Mouse (Mus musculus): ENCODE results near the gene Zfp446. TPM values are rescaled to one million over a fixed set of nuclear protein-coding genes. Genes with fewer than 3 reads are reported as not detected.

Gene Zfp446
- polyA plus RNA-seq, 1 experiment, result 1.7 TPM

GRCm38 (mm10) chr7:12980291-12980690 is 2.6 kb downstream of the Zfp446 start:
- TF ChIP-seq GATA1 (IDR thresholded peaks at IDR 0.05; ENCODE audit: borderline replicate concordance, low read length) (no peak), FLI1 (IDR thresholded peaks at IDR 0.05; ENCODE audit: low read length) (no peak)
- H3K9me3 ChIP-seq, result no peaks in the 10 kb centered on the region
- peaks cover 21% of the 10 kb centered on the region for H3K36me3 ChIP-seq (replicated peaks; ENCODE audit: low read length)
- H3K4me3 ChIP-seq (replicated peaks), result no peak overlapping the region
- H3K4me1 ChIP-seq, result peaks cover 30% of the 10 kb centered on the region
- H3K27me3 ChIP-seq (replicated peaks), result no peaks in the 10 kb centered on the region

DNA sequence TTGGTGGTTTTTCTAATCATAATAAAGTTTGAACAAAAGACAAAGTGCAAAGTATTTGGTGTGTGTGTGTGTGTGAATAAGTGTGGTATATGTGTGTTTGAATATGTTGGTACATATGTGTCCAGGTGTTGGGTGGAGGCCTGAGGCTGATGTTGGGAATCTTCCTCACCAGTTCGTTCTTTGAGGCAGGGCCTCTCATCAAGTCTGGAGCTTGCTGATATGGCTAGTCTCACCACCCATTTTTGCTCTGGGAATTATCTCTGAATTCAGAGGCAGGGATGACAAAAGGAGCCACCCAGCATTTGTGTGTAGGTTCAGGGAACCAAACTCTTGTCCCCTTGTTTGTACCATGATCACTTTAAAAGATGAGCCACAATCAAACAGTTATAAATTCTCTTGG is 8.1 kb downstream of the Zfp446 start:
- peaks cover 1% of the 10 kb centered on the region for H3K27me3 ChIP-seq (replicated peaks)
- no peak for TF ChIP-seq FLI1 (IDR thresholded peaks at IDR 0.05; ENCODE audit: low read length)
- TF ChIP-seq GATA1 (IDR thresholded peaks at IDR 0.05; ENCODE audit: borderline replicate concordance, low read length), result no peak
- H3K4me1 ChIP-seq, result peaks cover 11% of the 10 kb centered on the region
- no peak overlapping the region for H3K4me3 ChIP-seq (replicated peaks)
- peaks cover 18% of the 10 kb centered on the region for H3K36me3 ChIP-seq (replicated peaks; ENCODE audit: low read length)
- H3K9me3 ChIP-seq, result no peaks in the 10 kb centered on the region

GRCm38 (mm10) chr7:12986906-12987305 is 9.3 kb downstream of the Zfp446 start:
- H3K36me3 ChIP-seq (replicated peaks; ENCODE audit: low read length), result peaks cover 13% of the 10 kb centered on the region
- H3K4me3 ChIP-seq (replicated peaks), result no peak overlapping the region
- peaks cover 11% of the 10 kb centered on the region for H3K4me1 ChIP-seq
- H3K27me3 ChIP-seq (replicated peaks), result peaks cover 5% of the 10 kb centered on the region
- TF ChIP-seq GATA1 (IDR thresholded peaks at IDR 0.05; ENCODE audit: borderline replicate concordance, low read length) (no peak), FLI1 (IDR thresholded peaks at IDR 0.05; ENCODE audit: low read length) (no peak)
- H3K9me3 ChIP-seq, result no peaks in the 10 kb centered on the region

DNA sequence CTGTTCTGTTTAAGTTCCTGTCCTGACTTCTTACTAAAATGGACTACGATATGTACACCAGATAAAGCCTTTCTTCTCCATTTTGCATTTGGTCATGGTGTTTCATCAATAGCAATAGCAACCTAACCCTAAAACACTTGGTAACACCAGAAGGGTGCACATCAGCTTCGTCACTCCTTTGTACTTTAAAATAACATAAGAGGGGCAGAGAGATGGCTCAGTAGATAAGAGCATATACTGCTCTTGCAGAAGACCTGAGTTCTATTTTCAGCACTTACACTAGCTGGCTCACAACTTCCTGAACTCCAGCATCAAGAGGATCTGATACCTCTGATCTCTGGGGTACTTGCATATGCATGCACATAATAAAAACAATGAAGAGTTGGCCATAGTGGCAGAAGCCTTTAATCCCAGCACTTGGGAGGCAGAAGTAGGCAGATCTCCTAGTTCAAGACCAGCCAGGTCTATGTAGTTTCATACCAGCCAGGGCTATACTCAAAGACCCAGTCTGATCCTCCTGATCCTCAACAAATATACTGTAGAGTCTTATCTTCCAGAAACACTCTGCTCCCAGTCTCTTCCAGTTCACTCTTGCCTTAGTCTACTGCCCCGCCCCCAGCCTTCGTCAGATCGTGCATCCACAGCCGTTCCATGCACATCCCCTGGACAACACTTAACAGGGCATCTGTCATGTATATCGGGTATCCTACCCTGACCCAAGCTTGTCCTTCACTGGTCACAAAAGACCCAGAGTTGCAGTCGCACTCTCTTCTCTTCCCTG is 10.0 kb downstream of the Zfp446 start:
- Histone ChIP-seq H3K4me1 (peaks cover 11% of the 10 kb centered on the region), H3K9me3 (no peaks in the 10 kb centered on the region), H3K36me3 (replicated peaks; ENCODE audit: low read length) (peaks cover 6% of the 10 kb centered on the region), H3K27me3 (replicated peaks) (peaks cover 5% of the 10 kb centered on the region), H3K4me3 (replicated peaks) (no peak overlapping the region)
- TF ChIP-seq FLI1 (IDR thresholded peaks at IDR 0.05; ENCODE audit: low read length) (no peak), GATA1 (IDR thresholded peaks at IDR 0.05; ENCODE audit: borderline replicate concordance, low read length) (no peak)

- Histone ChIP-seq H3K4me3 (replicated peaks) (no peak overlapping the region), H3K4me1 (peaks cover 9% of the 10 kb centered on the region), H3K9me3 (no peaks in the 10 kb centered on the region), H3K36me3 (replicated peaks; ENCODE audit: low read length) (no peaks in the 10 kb centered on the region), H3K27me3 (replicated peaks) (peaks cover 9% of the 10 kb centered on the region)
- TF ChIP-seq GATA1 (IDR thresholded peaks at IDR 0.05; ENCODE audit: borderline replicate concordance, low read length) (no peak), FLI1 (IDR thresholded peaks at IDR 0.05; ENCODE audit: low read length) (no peak)
These were observed 14.6 kb downstream of the Zfp446 start for GRCm38 (mm10) chr7:12992222-12992621.

DNA sequence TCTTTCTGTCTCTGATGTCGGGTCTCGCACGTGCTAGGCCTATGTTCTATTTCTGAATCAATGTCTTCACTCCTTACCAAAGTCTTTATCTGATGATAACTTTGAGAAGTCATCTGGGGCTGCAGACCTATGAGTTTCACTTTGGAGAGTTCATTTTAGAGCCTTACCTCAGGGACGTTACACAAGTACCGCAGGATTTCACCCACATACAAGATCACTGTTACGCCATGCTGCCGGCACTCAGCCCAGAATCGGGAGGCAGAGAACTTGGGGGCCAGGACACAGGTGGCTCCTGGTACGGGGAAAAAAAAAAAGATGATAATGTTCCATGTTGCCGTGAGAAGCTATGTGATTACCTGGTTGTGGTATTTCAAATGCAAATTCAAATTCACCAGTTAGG is 15.5 kb downstream of the Zfp446 start:
- Histone ChIP-seq H3K9me3 (no peaks in the 10 kb centered on the region), H3K27me3 (replicated peaks) (peaks cover 16% of the 10 kb centered on the region), H3K4me1 (no peaks in the 10 kb centered on the region; the same call in 1 of the 2 replicates), H3K36me3 (replicated peaks; ENCODE audit: low read length) (no peaks in the 10 kb centered on the region), H3K4me3 (replicated peaks) (no peak overlapping the region)
- TF ChIP-seq GATA1 (IDR thresholded peaks at IDR 0.05; ENCODE audit: borderline replicate concordance, low read length) (no peak), FLI1 (IDR thresholded peaks at IDR 0.05; ENCODE audit: low read length) (no peak)

DNA sequence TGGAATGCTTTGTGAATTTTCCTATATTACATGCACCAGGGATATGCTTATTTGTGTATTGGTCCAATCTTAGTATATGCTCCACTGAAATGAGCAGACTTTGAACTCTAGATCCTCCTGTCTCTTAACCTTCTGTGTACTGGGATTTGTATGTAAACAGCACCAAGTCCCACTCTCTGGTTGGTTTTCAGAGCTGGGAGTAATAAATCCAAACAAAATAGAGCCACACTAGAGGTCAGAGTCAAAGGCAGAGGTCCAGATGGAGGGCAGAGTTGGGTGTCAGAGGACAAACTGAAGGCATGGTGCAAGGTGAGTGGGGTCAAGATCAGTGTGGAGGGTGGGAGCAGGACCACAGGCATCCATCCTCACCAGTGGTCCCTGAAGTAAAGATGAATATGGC is 18.2 kb downstream of the Zfp446 start:
- TF ChIP-seq FLI1 (IDR thresholded peaks at IDR 0.05; ENCODE audit: low read length) (no peak), GATA1 (IDR thresholded peaks at IDR 0.05; ENCODE audit: borderline replicate concordance, low read length) (no peak)
- Histone ChIP-seq H3K27me3 (replicated peaks) (peaks cover 13% of the 10 kb centered on the region), H3K36me3 (replicated peaks; ENCODE audit: low read length) (no peaks in the 10 kb centered on the region)

DNA sequence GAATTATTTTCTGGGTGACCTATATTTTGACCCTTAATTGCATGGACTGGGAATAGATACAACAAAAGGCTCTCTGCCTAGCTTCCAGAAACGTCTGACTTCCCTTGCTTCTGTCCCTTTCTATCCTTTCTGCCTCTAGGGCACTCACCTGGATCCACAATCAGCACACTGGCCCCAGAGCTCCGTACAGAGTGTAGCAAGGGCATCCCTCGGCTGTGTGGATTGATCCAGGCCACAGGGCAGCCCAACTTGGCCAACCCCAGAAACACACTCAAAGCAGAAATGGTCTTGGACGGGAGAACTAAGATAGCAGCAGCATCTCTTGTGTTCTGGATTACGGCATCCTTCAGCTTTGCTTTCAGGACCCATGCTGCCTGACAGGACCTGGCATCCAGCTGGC is 19.6 kb downstream of the Zfp446 start:
- no peaks in the 10 kb centered on the region for H3K36me3 ChIP-seq (replicated peaks; ENCODE audit: low read length)
- no peaks in the 10 kb centered on the region for H3K4me1 ChIP-seq
- TF ChIP-seq GATA1 (IDR thresholded peaks at IDR 0.05; ENCODE audit: borderline replicate concordance, low read length) (no peak), FLI1 (IDR thresholded peaks at IDR 0.05; ENCODE audit: low read length) (no peak)
- no peaks in the 10 kb centered on the region for H3K9me3 ChIP-seq
- H3K4me3 ChIP-seq (replicated peaks), result no peak overlapping the region
- H3K27me3 ChIP-seq (replicated peaks), result peaks cover 10% of the 10 kb centered on the region

More for the DNA sequence above, 18.2 kb downstream of the Zfp446 start:
- no peaks in the 10 kb centered on the region for H3K4me1 ChIP-seq
- no peaks in the 10 kb centered on the region for H3K9me3 ChIP-seq
- H3K4me3 ChIP-seq (replicated peaks), result no peak overlapping the region

GRCm38 (mm10) chr7:12998053-12998452 is 20.4 kb downstream of the Zfp446 start, which contains the start of gene Slc27a5:
Gene Slc27a5 (minus strand): TSS chr7:12998192.
- Histone ChIP-seq H3K9me3 (no peaks in the 10 kb centered on the region), H3K4me3 (replicated peaks) (no peak within 1 kb of the TSS), H3K36me3 (replicated peaks; ENCODE audit: low read length) (no peaks in the 10 kb centered on the region), H3K4me1 (no peaks in the 10 kb centered on the region), H3K27me3 (replicated peaks) (peaks cover 10% of the 10 kb centered on the region)
- no peak for TF ChIP-seq GATA1 (IDR thresholded peaks at IDR 0.05; ENCODE audit: borderline replicate concordance, low read length)
- TF ChIP-seq FLI1 (IDR thresholded peaks at IDR 0.05; ENCODE audit: low read length), result no peak

DNA sequence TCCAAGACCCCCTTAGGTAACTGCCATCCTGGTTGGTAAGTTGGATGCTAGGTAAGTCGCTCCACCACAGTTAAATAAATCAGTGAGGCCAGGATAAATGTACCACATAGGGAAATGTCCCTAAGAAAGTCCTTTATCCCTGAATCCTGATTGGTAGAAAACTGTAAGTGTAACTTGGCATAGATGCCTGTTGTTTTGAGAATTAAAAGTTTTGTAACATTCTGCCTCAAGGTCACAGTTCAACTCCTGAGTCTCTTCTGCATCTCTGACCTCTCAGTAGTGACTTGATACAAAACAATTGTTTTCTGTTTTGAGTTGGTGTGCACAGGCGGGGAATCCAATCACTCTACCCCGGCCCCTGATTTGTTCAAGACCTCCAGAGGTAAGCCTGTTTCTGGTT is 21.2 kb downstream of the Zfp446 start, which contains the start of gene Trim28:
Trim28 (plus strand) TSS at position 264 of the 400 bp plus-strand sequence.
- H3K4me1 ChIP-seq, result no peaks in the 10 kb centered on the region
- peaks cover 10% of the 10 kb centered on the region for H3K27me3 ChIP-seq (replicated peaks)
- no peak within 1 kb of the TSS for H3K4me3 ChIP-seq (replicated peaks)
- TF ChIP-seq FLI1 (IDR thresholded peaks at IDR 0.05; ENCODE audit: low read length), result no peak
- H3K36me3 ChIP-seq (replicated peaks; ENCODE audit: low read length), result peaks cover 1% of the 10 kb centered on the region
- H3K9me3 ChIP-seq, result no peaks in the 10 kb centered on the region
